10 mouse cellular contexts compared by ENCODE assay signal in the genomic region with DNA sequence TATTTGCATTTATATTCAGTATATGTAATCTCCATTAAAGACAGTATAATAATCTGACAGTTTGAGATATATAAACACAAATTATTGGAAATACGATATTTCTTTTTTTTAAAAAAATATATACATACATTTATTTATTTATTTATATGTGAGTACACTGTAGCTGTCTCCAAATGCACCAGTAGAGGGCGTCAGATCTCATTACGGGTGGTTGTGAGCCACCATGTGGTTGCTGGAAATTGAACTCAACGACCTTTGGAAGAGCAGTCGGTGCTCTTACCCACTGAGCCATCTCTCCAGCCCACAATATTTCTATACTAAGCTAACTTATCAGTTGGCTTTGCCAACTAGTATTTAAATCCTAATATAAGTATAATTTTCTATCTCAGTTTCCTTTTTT. TPM values are rescaled to one million over a fixed set of nuclear protein-coding genes. Genes with fewer than 3 reads are reported as not detected.
DNase-seq lines count a peak whose midpoint lies in the region; ATAC-seq and TF ChIP-seq lines count a peak whose summit lies in the region.
"Had no signal": no experiment of that assay in that cellular context is flagged by ENCODE, and none has a peak within 500 bp of the region (broad histone marks: within the 10 kb centered on the region; RNA-seq: fewer than 3 reads in every experiment).

No protein-coding gene starts in this region.

- H3K27me3 ChIP-seq in heart, adult 2 months (ENCODE audit: control insufficient read depth, insufficient read depth, low read length) = no peaks in the 10 kb centered on the region
- no peaks in the 10 kb centered on the region for H3K27me3 ChIP-seq in heart, embryonic 10.5 days (ENCODE audit: insufficient read depth, poor library complexity, severe bottlenecking)
- H3K27me3 ChIP-seq in liver, embryonic 14.5 days (ENCODE audit: control insufficient read depth, insufficient read depth, low read length) = no peaks in the 10 kb centered on the region
- H3K27me3 ChIP-seq: hindbrain, embryonic 15.5 days had no signal

- DNase-seq in heart, adult 2 months = no peak
- no peak for DNase-seq in heart, embryonic 10.5 days (ENCODE audit: low spot score)
- DNase-seq in 3T3-L1 (ENCODE audit: low read depth, low spot score) = peak; percentile 61
- DNase-seq in MN1 (ENCODE audit: low spot score) = peak; percentile 47
- DNase-seq in liver, embryonic 14.5 days (ENCODE audit: low read depth in 3 of 3, low spot score in 3 of 3) = peak in 1 of 3 experiments; percentile 11
- DNase-seq in gastrocnemius, adult 8-10 months (ENCODE audit: low spot score in 2 of 2) = no peak
- no peak for DNase-seq in right cerebral cortex, adult 2 months (ENCODE audit: low spot score in 2 of 2)

- TF ChIP-seq POLR2A in heart, adult 2 months (IDR thresholded peaks at IDR 0.05; ENCODE audit: insufficient read depth, low read depth, low read length) = no peak

- H3K4me3 ChIP-seq in heart, adult 2 months = no peak overlapping the region
- H3K4me3 ChIP-seq in heart, embryonic 10.5 days = no peak overlapping the region
- H3K4me3 ChIP-seq in liver, embryonic 14.5 days (ENCODE audit: insufficient read depth in 1 of 2, low read depth in 2 of 2, low read length in 2 of 2) = no peak overlapping the region
- H3K4me3 ChIP-seq: hindbrain, embryonic 15.5 days had no signal

- no peaks in the 10 kb centered on the region for H3K79me2 ChIP-seq in heart, adult 2 months (replicated peaks; ENCODE audit: control insufficient read depth, insufficient read depth, low read length)

- H3K9ac ChIP-seq in heart, adult 2 months (ENCODE audit: low read depth, low read length) = no peak overlapping the region
- no peak overlapping the region for H3K9ac ChIP-seq in liver, embryonic 14.5 days (replicated peaks)
- H3K9ac ChIP-seq: hindbrain, embryonic 15.5 days had no signal

- intact Hi-C loops in heart, adult 2 months (cut with DNase I) = no loop called here

- peak; percentile 72 for TF ChIP-seq CTCF in heart, adult 2 months (IDR thresholded peaks at IDR 0.05)
- peak; percentile 52 for TF ChIP-seq CTCF in liver, embryonic 14.5 days (IDR thresholded peaks at IDR 0.05; ENCODE audit: low read depth)

- 37% methylated on average over 5 of the region's 5 CpGs for WGBS in heart, adult 2 months
- 66% methylated on average over 5 of the region's 5 CpGs for WGBS in heart, embryonic 10.5 days
- 35% methylated on average over 5 of the region's 5 CpGs for WGBS in liver, embryonic 14.5 days (ENCODE audit: insufficient replicate concordance)

- no peak overlapping the region for H3K4me2 ChIP-seq in liver, embryonic 14.5 days (ENCODE audit: low read depth)
- H3K4me2 ChIP-seq: hindbrain, embryonic 15.5 days had no signal

- no peak overlapping the region for H3K27ac ChIP-seq in heart, adult 2 months
- no peak overlapping the region for H3K27ac ChIP-seq in heart, embryonic 10.5 days
- no peak overlapping the region for H3K27ac ChIP-seq in liver, embryonic 14.5 days
- H3K27ac ChIP-seq: hindbrain, embryonic 15.5 days had no signal

- ATAC-seq in liver, embryonic 14.5 days (ENCODE audit: insufficient read depth) = no peak
- ATAC-seq in frontal cortex, adult (ENCODE audit: low TSS enrichment) = no peak

- TF ChIP-seq EP300 in heart, adult 2 months (IDR thresholded peaks at IDR 0.05; ENCODE audit: insufficient read depth, low read depth, low read length) = no peak
- TF ChIP-seq EP300 in liver, embryonic 14.5 days (IDR thresholded peaks at IDR 0.05; ENCODE audit: low read depth) = no peak

- no peaks in the 10 kb centered on the region for H3K9me3 ChIP-seq in heart, embryonic 10.5 days
- H3K9me3 ChIP-seq in liver, embryonic 14.5 days (ENCODE audit: control insufficient read depth, low read length) = no peaks in the 10 kb centered on the region
- H3K9me3 ChIP-seq: hindbrain, embryonic 15.5 days had no signal

- no peaks in the 10 kb centered on the region for H3K4me1 ChIP-seq in heart, adult 2 months (ENCODE audit: control insufficient read depth, insufficient read depth, low read length)
- no peaks in the 10 kb centered on the region for H3K4me1 ChIP-seq in heart, embryonic 10.5 days
- no peaks in the 10 kb centered on the region for H3K4me1 ChIP-seq in liver, embryonic 14.5 days (replicated peaks; ENCODE audit: control insufficient read depth in 2 of 2, insufficient read depth in 2 of 2, low read length in 1 of 2)
- H3K4me1 ChIP-seq: hindbrain, embryonic 15.5 days had no signal

- H3K36me3 ChIP-seq in heart, adult 2 months (ENCODE audit: control insufficient read depth, insufficient read depth, low read length) = peaks cover 29% of the 10 kb centered on the region
- peaks cover 97% of the 10 kb centered on the region for H3K36me3 ChIP-seq in heart, embryonic 10.5 days
- H3K36me3 ChIP-seq in liver, embryonic 14.5 days (replicated peaks; ENCODE audit: control insufficient read depth, insufficient read depth, low read depth) = peaks cover 20% of the 10 kb centered on the region

RNA-seq across cellular contexts. Expression of gene Gm49321, which starts 6.2 kb away (rescaled TPM):
- 1 to 10 TPM; 6.9 to 7.2 TPM for total RNA-seq in heart, adult 2 months (2021)
- polyA plus RNA-seq in heart, adult 2 months (2012; rRNA removed) = not detected in 2 replicates
- 13.8 and 15.8 TPM in 2 replicates for polyA plus RNA-seq in heart, embryonic 10.5 days (2016; fragmentation: Nextera tagmentation; extraction: Ambion mirVana)
- not detected in 2 replicates for polyA plus RNA-seq in liver, embryonic 14.5 days (2012; rRNA removed)
- 1.8 and 3.2 TPM in 2 replicates for polyA plus RNA-seq in liver, embryonic 14.5 days (2014; fragmentation: Nextera tagmentation; extraction: Ambion mirVana)
- 1 to 10 TPM; 2.5 to 3.7 (median 3.3) TPM for total RNA-seq in gastrocnemius, adult 8-10 months (2022)
- polyA plus RNA-seq: testis, adult 2 months had no signal

RNA-seq across cellular contexts. Expression of gene Hif1a, which starts 30.1 kb away (rescaled TPM):
- 10 to 100 TPM; 45.3 to 45.7 TPM for total RNA-seq in heart, adult 2 months (2021)
- polyA plus RNA-seq in heart, adult 2 months (2012; rRNA removed) = 18.0 and 35.1 TPM in 2 replicates
- polyA plus RNA-seq in heart, embryonic 10.5 days (2016; fragmentation: Nextera tagmentation; extraction: Ambion mirVana) = 138 and 194 TPM in 2 replicates
- polyA plus RNA-seq in liver, embryonic 14.5 days (2012; rRNA removed) = 6.5 and 8.2 TPM in 2 replicates
- polyA plus RNA-seq in liver, embryonic 14.5 days (2014; fragmentation: Nextera tagmentation; extraction: Ambion mirVana) = 15.0 and 16.9 TPM in 2 replicates
- total RNA-seq in gastrocnemius, adult 8-10 months (2022) = 10 to 100 TPM; 13.1 to 16.9 (median 13.7) TPM

RNA-seq across cellular contexts. Expression of gene Snapc1, which starts 33.0 kb away (rescaled TPM):
- 10 to 100 TPM; 10.9 to 12.8 TPM for total RNA-seq in heart, adult 2 months (2021)
- polyA plus RNA-seq in heart, adult 2 months (2012; rRNA removed) = 5.0 and 8.6 TPM in 2 replicates
- 20.8 and 24.1 TPM in 2 replicates for polyA plus RNA-seq in heart, embryonic 10.5 days (2016; fragmentation: Nextera tagmentation; extraction: Ambion mirVana)
- polyA plus RNA-seq in liver, embryonic 14.5 days (2012; rRNA removed) = 1.8 and 3.3 TPM in 2 replicates
- polyA plus RNA-seq in liver, embryonic 14.5 days (2014; fragmentation: Nextera tagmentation; extraction: Ambion mirVana) = 3.5 and 5.8 TPM in 2 replicates
- 1 to 10 TPM; 3.2 to 6.3 (median 4.6) TPM for total RNA-seq in gastrocnemius, adult 8-10 months (2022)

Comparison
In these comparisons a context has a peak if more than half of its experiments do, and no peak if none do; other contexts are left out.
1. DNase-seq: peak in 3T3-L1 (single experiment) and MN1 (single experiment); none in heart, adult 2 months (0 of 2), heart, embryonic 10.5 days (single experiment), gastrocnemius, adult 8-10 months (0 of 2) and right cerebral cortex, adult 2 months (0 of 2).